Mouse (Mus musculus): ENCODE measurements around the gene Ace. TPM values are rescaled to one million over a fixed set of nuclear protein-coding genes. Genes with fewer than 3 reads are reported as not detected.

The Ace gene
- polyA plus RNA-seq, 1 experiment: not detected

DNA sequence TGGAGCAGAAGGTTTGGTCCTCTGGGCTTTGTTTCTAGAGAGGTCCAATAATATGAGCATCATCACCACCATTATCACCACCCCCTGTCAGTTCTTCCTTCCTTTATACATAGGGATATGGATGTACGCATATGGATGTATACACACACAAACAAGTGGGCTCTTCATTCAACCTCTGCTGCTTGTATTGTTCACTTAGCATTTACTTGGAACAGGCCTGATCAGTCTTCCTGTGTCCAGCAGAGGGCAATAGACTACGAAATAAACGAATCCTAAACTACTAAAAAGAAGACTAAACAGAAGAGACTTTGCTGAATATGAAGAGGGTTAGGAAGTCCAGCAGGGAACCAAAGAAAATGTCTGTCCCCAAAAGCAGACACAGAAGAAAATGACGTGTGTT lies 34.0 kb downstream of the Ace start:
- Histone ChIP-seq H3K36me3 (ENCODE audit: control insufficient read depth) (no peaks in the 10 kb centered on the region), H3K9me3 (ENCODE audit: control insufficient read depth, low read length) (no peaks in the 10 kb centered on the region), H3K4me1 (ENCODE audit: control insufficient read depth) (no peaks in the 10 kb centered on the region), H3K27me3 (ENCODE audit: control insufficient read depth) (peaks cover 7% of the 10 kb centered on the region), H3K4me3 (replicated peaks) (no peak overlapping the region)
- no peak for TF ChIP-seq TAL1 (IDR thresholded peaks at IDR 0.05; ENCODE audit: low read length)
- TF ChIP-seq GATA1 (IDR thresholded peaks at IDR 0.05; ENCODE audit: low read length): no peak

- TF ChIP-seq GATA1 (IDR thresholded peaks at IDR 0.05; ENCODE audit: low read length) (no peak), TAL1 (IDR thresholded peaks at IDR 0.05; ENCODE audit: low read length) (no peak)
- peaks cover 16% of the 10 kb centered on the region for H3K27me3 ChIP-seq (ENCODE audit: control insufficient read depth)
These were observed 36.8 kb downstream of the Ace start for GRCm38 (mm10) chr11:106004576-106004975.

GRCm38 (mm10) chr11:106005970-106006369 lies 38.2 kb downstream of the Ace start:
- Histone ChIP-seq H3K27me3 (ENCODE audit: control insufficient read depth) (peaks cover 30% of the 10 kb centered on the region), H3K36me3 (ENCODE audit: control insufficient read depth) (no peaks in the 10 kb centered on the region), H3K9me3 (ENCODE audit: control insufficient read depth, low read length) (no peaks in the 10 kb centered on the region), H3K4me1 (ENCODE audit: control insufficient read depth) (peaks cover 3% of the 10 kb centered on the region), H3K4me3 (replicated peaks) (no peak overlapping the region)
- TF ChIP-seq TAL1 (IDR thresholded peaks at IDR 0.05; ENCODE audit: low read length) (no peak), GATA1 (IDR thresholded peaks at IDR 0.05; ENCODE audit: low read length) (no peak)

More at GRCm38 (mm10) chr11:106004576-106004975, 36.8 kb downstream of the Ace start:
- Histone ChIP-seq H3K9me3 (ENCODE audit: control insufficient read depth, low read length) (no peaks in the 10 kb centered on the region), H3K4me1 (ENCODE audit: control insufficient read depth) (peaks cover 3% of the 10 kb centered on the region), H3K36me3 (ENCODE audit: control insufficient read depth) (no peaks in the 10 kb centered on the region), H3K4me3 (replicated peaks) (no peak overlapping the region)

DNA sequence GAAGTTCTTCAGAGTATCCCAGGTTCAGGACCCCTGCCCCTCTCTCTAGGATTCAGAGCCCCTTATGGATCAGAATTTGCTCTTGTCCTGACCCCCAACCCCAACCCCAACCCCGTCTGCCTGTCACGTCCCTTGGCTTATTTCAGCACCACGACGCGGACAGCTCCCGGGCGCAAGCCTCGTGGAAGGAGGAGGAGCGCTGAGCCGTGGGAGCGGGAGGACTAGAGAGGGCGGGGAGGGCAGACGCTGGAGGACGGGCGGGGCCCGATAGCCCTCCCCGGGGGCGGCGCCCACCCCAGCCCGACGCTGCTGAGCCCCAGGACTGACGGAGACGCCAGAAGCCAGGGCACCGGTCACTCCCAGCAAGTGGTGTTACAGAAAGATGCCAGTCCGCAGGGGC lies 40.1 kb downstream of the Ace start, which contains the start of gene Kcnh6:
Gene Kcnh6, plus strand, starts transcription at position 304 of the 400 bp plus-strand sequence.
- H3K4me3 ChIP-seq (replicated peaks): no peak within 1 kb of the TSS
- TF ChIP-seq TAL1 (IDR thresholded peaks at IDR 0.05; ENCODE audit: low read length) (no peak), GATA1 (IDR thresholded peaks at IDR 0.05; ENCODE audit: low read length) (no peak)
- H3K27me3 ChIP-seq (ENCODE audit: control insufficient read depth): peaks cover 45% of the 10 kb centered on the region
- H3K9me3 ChIP-seq (ENCODE audit: control insufficient read depth, low read length): no peaks in the 10 kb centered on the region
- no peaks in the 10 kb centered on the region for H3K36me3 ChIP-seq (ENCODE audit: control insufficient read depth)
- peaks cover 3% of the 10 kb centered on the region for H3K4me1 ChIP-seq (ENCODE audit: control insufficient read depth)

DNA sequence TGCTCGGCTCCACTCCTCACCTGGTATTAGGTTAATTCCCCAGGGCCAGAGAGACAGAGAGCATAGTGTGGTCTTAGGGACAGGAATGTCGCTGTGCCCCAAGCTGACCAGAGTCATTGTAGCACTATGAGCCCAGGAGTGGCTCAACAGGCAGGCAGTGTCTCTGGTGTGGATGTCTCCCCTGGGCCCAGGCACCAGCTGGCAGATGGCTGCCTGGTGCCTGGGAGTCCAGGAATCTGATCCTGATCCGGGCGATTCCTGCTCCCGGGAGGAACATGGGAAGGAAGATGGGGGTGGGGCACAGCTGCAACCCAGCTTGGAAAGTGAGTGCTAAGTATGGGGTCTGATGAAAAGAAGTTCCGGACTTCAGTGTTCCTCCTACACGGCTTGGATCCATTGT lies 45.0 kb downstream of the Ace start:
- peaks cover 82% of the 10 kb centered on the region for H3K27me3 ChIP-seq (ENCODE audit: control insufficient read depth)
- TF ChIP-seq GATA1 (IDR thresholded peaks at IDR 0.05; ENCODE audit: low read length) (no peak), TAL1 (IDR thresholded peaks at IDR 0.05; ENCODE audit: low read length) (no peak)
- no peaks in the 10 kb centered on the region for H3K9me3 ChIP-seq (ENCODE audit: control insufficient read depth, low read length)
- peaks cover 3% of the 10 kb centered on the region for H3K4me1 ChIP-seq (ENCODE audit: control insufficient read depth)
- H3K4me3 ChIP-seq (replicated peaks): no peak overlapping the region
- H3K36me3 ChIP-seq (ENCODE audit: control insufficient read depth): no peaks in the 10 kb centered on the region

GRCm38 (mm10) chr11:106013556-106014225 lies 45.9 kb downstream of the Ace start:
- H3K9me3 ChIP-seq (ENCODE audit: control insufficient read depth, low read length): no peaks in the 10 kb centered on the region
- no peak for TF ChIP-seq GATA1 (IDR thresholded peaks at IDR 0.05; ENCODE audit: low read length)
- TF ChIP-seq TAL1 (IDR thresholded peaks at IDR 0.05; ENCODE audit: low read length): no peak
- H3K27me3 ChIP-seq (ENCODE audit: control insufficient read depth): peaks cover 82% of the 10 kb centered on the region
- no peaks in the 10 kb centered on the region for H3K4me1 ChIP-seq (ENCODE audit: control insufficient read depth)
- no peaks in the 10 kb centered on the region for H3K36me3 ChIP-seq (ENCODE audit: control insufficient read depth)
- H3K4me3 ChIP-seq (replicated peaks): no peak overlapping the region

DNA sequence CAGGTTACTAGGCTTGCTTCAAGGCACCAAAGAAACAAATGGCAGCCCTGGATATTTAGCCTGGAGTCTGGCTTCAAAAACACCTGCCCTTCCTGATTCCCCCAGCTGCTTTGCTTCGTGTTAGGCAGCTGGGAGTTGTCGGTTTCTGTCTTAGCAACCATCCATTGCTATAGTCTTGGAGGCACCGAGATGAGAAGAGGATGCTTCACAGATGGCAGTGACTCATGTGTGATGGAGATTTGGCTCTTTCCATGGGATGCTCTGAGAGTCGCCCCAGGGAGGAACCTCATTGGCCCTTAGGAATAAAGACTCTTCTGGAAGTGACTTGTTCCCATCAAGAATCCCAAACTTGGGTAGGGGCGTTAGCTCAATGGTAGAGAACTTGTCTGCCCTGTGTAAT lies 48.7 kb downstream of the Ace start:
- TF ChIP-seq TAL1 (IDR thresholded peaks at IDR 0.05; ENCODE audit: low read length): no peak
- no peak for TF ChIP-seq GATA1 (IDR thresholded peaks at IDR 0.05; ENCODE audit: low read length)

DNA sequence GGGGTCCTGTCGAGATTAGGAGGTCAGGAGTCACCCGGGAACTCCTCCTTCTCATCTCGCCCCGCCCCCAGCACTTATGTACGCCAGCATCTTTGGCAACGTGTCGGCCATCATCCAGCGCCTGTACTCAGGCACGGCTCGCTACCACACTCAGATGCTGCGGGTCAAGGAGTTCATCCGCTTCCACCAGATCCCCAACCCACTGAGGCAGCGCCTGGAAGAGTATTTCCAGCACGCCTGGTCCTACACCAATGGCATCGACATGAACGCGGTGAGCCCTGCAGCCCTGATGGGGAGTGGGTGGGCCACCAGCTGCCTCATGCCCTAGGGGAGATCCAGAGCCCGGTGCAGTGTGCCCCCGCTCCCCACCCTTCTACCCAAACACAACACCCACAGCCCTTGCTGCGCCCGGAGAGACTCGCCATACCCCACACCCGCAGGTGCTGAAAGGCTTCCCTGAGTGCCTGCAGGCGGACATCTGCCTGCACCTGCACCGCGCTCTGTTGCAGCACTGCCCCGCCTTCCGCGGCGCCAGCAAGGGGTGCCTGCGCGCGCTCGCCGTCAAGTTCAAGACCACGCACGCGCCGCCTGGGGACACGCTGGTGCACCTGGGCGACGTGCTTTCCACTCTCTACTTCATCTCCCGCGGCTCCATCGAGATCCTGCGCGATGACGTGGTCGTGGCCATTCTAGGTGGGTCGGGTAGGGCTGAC lies 52.5 kb downstream of the Ace start:
- Histone ChIP-seq H3K27me3 (ENCODE audit: control insufficient read depth) (peaks cover 88% of the 10 kb centered on the region), H3K36me3 (ENCODE audit: control insufficient read depth) (no peaks in the 10 kb centered on the region), H3K4me3 (replicated peaks) (no peak overlapping the region), H3K9me3 (ENCODE audit: control insufficient read depth, low read length) (no peaks in the 10 kb centered on the region), H3K4me1 (ENCODE audit: control insufficient read depth) (no peaks in the 10 kb centered on the region)
- TF ChIP-seq GATA1 (IDR thresholded peaks at IDR 0.05; ENCODE audit: low read length): no peak
- TF ChIP-seq TAL1 (IDR thresholded peaks at IDR 0.05; ENCODE audit: low read length): no peak

More for the DNA sequence above, 48.7 kb downstream of the Ace start:
- H3K9me3 ChIP-seq (ENCODE audit: control insufficient read depth, low read length): no peaks in the 10 kb centered on the region
- peaks cover 86% of the 10 kb centered on the region for H3K27me3 ChIP-seq (ENCODE audit: control insufficient read depth)
- no peaks in the 10 kb centered on the region for H3K4me1 ChIP-seq (ENCODE audit: control insufficient read depth)
- no peak overlapping the region for H3K4me3 ChIP-seq (replicated peaks)
- no peaks in the 10 kb centered on the region for H3K36me3 ChIP-seq (ENCODE audit: control insufficient read depth)

DNA sequence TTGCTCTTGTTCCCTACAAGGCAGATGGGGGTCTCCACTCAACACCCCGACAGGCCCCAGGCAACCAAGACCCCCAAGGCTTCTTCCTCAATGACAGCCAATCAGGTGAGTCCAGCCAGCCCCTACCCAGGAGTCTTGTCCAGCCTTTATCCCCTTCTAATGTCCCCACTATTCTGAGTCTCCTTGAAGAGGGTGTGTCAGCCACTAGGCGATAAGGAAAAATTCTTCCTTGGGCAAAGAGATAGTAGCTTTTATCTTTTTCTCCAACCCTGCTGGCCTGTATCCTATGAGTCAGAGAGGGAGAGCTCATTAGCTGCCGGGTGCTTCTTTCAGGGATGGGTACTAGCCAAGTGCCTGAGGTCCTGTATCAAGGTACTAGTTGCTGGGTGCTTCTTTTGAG lies 58.0 kb downstream of the Ace start:
- TF ChIP-seq TAL1 (IDR thresholded peaks at IDR 0.05; ENCODE audit: low read length): no peak
- no peak for TF ChIP-seq GATA1 (IDR thresholded peaks at IDR 0.05; ENCODE audit: low read length)
- H3K4me1 ChIP-seq (ENCODE audit: control insufficient read depth): peaks cover 19% of the 10 kb centered on the region
- no peaks in the 10 kb centered on the region for H3K9me3 ChIP-seq (ENCODE audit: control insufficient read depth, low read length)
- H3K27me3 ChIP-seq (ENCODE audit: control insufficient read depth): peaks cover 58% of the 10 kb centered on the region
- no peak overlapping the region for H3K4me3 ChIP-seq (replicated peaks)
- H3K36me3 ChIP-seq (ENCODE audit: control insufficient read depth): no peaks in the 10 kb centered on the region
